Mouse (Mus musculus): ENCODE results near the gene Dnajc16. TPM values are rescaled to one million over a fixed set of nuclear protein-coding genes. Genes with fewer than 3 reads are reported as not detected.

Gene Dnajc16
- polyA plus RNA-seq, 1 experiment from 2014 or later, result 3.7 TPM

DNA sequence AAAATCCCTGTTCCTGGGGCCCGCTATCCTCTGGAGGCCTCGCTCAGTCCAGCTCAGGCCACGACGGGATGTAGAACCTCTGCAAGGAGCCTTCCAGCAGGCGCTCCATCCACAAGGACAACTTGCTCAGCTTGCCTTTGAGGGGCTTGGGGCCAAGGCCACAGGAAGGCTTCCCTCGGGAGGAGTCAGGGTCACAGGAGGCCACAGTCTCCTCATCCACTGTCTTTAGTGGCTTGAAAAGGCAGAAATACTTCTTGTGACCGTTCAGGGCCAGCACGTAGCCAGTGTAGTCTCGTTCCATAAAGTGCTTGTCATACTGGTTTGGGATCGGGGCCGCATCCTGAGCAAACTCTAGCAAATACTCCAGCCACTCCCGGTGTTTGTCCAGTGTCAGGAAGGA, 27.3 kb downstream of the Dnajc16 start:
- DNase-seq (ENCODE audit: low spot score) (no peak), ATAC-seq (no peak)
- no peak overlapping the region for H3K4me2 ChIP-seq (replicated peaks; ENCODE audit: low read depth, low read length)
- H3K27ac ChIP-seq (ENCODE audit: low read length), result no peak overlapping the region
- H3K9ac ChIP-seq (replicated peaks; ENCODE audit: low read depth), result no peak overlapping the region
- no peaks in the 10 kb centered on the region for H3K9me3 ChIP-seq (ENCODE audit: low read length)
- 66% methylated on average over 12 of the region's 12 CpGs for WGBS
- no peaks in the 10 kb centered on the region for H3K27me3 ChIP-seq (replicated peaks; ENCODE audit: insufficient read depth, low read length)
- no peak overlapping the region for H3K4me3 ChIP-seq (ENCODE audit: low read depth, low read length)
- TF ChIP-seq CTCF (IDR thresholded peaks at IDR 0.05) (no peak), EP300 (IDR thresholded peaks at IDR 0.05) (no peak)
- peaks cover 24% of the 10 kb centered on the region; the same call in 1 of the 2 replicates for H3K36me3 ChIP-seq (ENCODE audit: insufficient read depth, low read length)
- 0 out of 2 replicates have a peak, but pooled peaks cover 4% of the 10 kb centered on the region for H3K4me1 ChIP-seq (ENCODE audit: insufficient read depth, low read depth, low read length)

DNA sequence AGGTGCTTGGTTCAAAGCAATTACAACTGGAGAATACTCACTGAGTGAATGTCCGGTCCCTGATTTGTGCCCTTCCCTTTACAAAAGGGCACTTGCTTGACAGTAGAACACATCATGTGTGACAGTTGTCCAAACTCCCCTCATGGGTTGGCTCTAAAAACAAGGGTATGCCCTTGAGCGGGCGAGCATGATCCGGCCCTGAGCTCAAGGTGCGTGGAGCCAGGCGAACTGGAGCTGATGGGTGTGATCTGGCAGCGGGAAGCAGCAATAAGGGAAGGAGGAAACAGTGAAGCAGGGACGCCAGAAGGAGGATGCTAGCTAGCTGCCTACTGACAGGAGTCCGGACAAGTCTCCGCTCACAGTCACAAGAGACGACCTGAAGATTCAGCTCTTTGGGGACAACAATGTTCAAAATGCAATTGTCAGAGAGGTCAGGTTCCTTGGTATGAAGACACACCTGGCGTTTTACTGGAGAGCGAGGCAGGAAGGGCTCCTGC, 28.6 kb downstream of the Dnajc16 start:
- ATAC-seq (no peak), DNase-seq (ENCODE audit: low spot score) (no peak)
- H3K27me3 ChIP-seq (replicated peaks; ENCODE audit: insufficient read depth, low read length), result no peaks in the 10 kb centered on the region
- H3K4me2 ChIP-seq (replicated peaks; ENCODE audit: low read depth, low read length), result no peak overlapping the region
- H3K4me3 ChIP-seq (ENCODE audit: low read depth, low read length), result no peak overlapping the region
- no peak overlapping the region for H3K9ac ChIP-seq (replicated peaks; ENCODE audit: low read depth)
- H3K4me1 ChIP-seq (ENCODE audit: insufficient read depth, low read depth, low read length), result 0 out of 2 replicates have a peak, but pooled peaks cover 4% of the 10 kb centered on the region
- H3K27ac ChIP-seq (ENCODE audit: low read length), result no peak overlapping the region
- 92% methylated on average over 13 of the region's 13 CpGs for WGBS
- no peak for TF ChIP-seq CTCF (IDR thresholded peaks at IDR 0.05)
- no peak for TF ChIP-seq EP300 (IDR thresholded peaks at IDR 0.05)
- H3K36me3 ChIP-seq (ENCODE audit: insufficient read depth, low read length), result peaks cover 24% of the 10 kb centered on the region; the same call in 1 of the 2 replicates
- H3K9me3 ChIP-seq (ENCODE audit: low read length), result no peaks in the 10 kb centered on the region

- no peak for DNase-seq (ENCODE audit: low spot score)
- Histone ChIP-seq H3K9ac (replicated peaks; ENCODE audit: low read depth) (no peak overlapping the region), H3K4me1 (ENCODE audit: insufficient read depth, low read depth, low read length) (no peaks in the 10 kb centered on the region), H3K9me3 (ENCODE audit: low read length) (no peaks in the 10 kb centered on the region), H3K27ac (ENCODE audit: low read length) (no peak overlapping the region), H3K4me2 (replicated peaks; ENCODE audit: low read depth, low read length) (no peak overlapping the region), H3K36me3 (ENCODE audit: insufficient read depth, low read length) (peaks cover 24% of the 10 kb centered on the region; the same call in 1 of the 2 replicates), H3K27me3 (replicated peaks; ENCODE audit: insufficient read depth, low read length) (no peaks in the 10 kb centered on the region), H3K4me3 (ENCODE audit: low read depth, low read length) (no peak overlapping the region)
- WGBS, result 77% methylated on average over 4 of the region's 4 CpGs
- ATAC-seq, result no peak
- TF ChIP-seq EP300 (IDR thresholded peaks at IDR 0.05) (no peak), CTCF (IDR thresholded peaks at IDR 0.05) (no peak)
Observed at GRCm38 (mm10) chr4:141760942-141761341, 29.8 kb downstream of the Dnajc16 start.

- TF ChIP-seq CTCF (IDR thresholded peaks at IDR 0.05) (no peak), EP300 (IDR thresholded peaks at IDR 0.05) (no peak)
- H3K9ac ChIP-seq (replicated peaks; ENCODE audit: low read depth), result no peak overlapping the region
- H3K4me2 ChIP-seq (replicated peaks; ENCODE audit: low read depth, low read length), result no peak overlapping the region
- H3K4me3 ChIP-seq (ENCODE audit: low read depth, low read length), result no peak overlapping the region
- 59% methylated on average over 6 of the region's 6 CpGs for WGBS
- H3K36me3 ChIP-seq (ENCODE audit: insufficient read depth, low read length), result peaks cover 24% of the 10 kb centered on the region; the same call in 1 of the 2 replicates
- no peak for DNase-seq (ENCODE audit: low spot score)
- H3K27me3 ChIP-seq (replicated peaks; ENCODE audit: insufficient read depth, low read length), result no peaks in the 10 kb centered on the region
- H3K9me3 ChIP-seq (ENCODE audit: low read length), result no peaks in the 10 kb centered on the region
- H3K27ac ChIP-seq (ENCODE audit: low read length), result no peak overlapping the region
- no peaks in the 10 kb centered on the region for H3K4me1 ChIP-seq (ENCODE audit: insufficient read depth, low read depth, low read length)
- ATAC-seq, result no peak
Observed at GRCm38 (mm10) chr4:141758874-141759542, 31.7 kb downstream of the Dnajc16 start.

- TF ChIP-seq EP300 (IDR thresholded peaks at IDR 0.05) (no peak), CTCF (IDR thresholded peaks at IDR 0.05) (no peak)
- no peak for DNase-seq (ENCODE audit: low spot score)
- ATAC-seq, result no peak
- no peak overlapping the region for H3K27ac ChIP-seq (ENCODE audit: low read length)
- peaks cover 12% of the 10 kb centered on the region; the same call in 1 of the 2 replicates for H3K36me3 ChIP-seq (ENCODE audit: insufficient read depth, low read length)
- H3K9ac ChIP-seq (replicated peaks; ENCODE audit: low read depth), result no peak overlapping the region
- no peaks in the 10 kb centered on the region for H3K27me3 ChIP-seq (replicated peaks; ENCODE audit: insufficient read depth, low read length)
- H3K4me3 ChIP-seq (ENCODE audit: low read depth, low read length), result no peak overlapping the region
- no peaks in the 10 kb centered on the region for H3K9me3 ChIP-seq (ENCODE audit: low read length)
- H3K4me1 ChIP-seq (ENCODE audit: insufficient read depth, low read depth, low read length), result no peaks in the 10 kb centered on the region
- H3K4me2 ChIP-seq (replicated peaks; ENCODE audit: low read depth, low read length), result no peak overlapping the region
- 85% methylated on average over 3 of the region's 3 CpGs for WGBS
Observed at GRCm38 (mm10) chr4:141757124-141757523, 33.6 kb downstream of the Dnajc16 start.

DNA sequence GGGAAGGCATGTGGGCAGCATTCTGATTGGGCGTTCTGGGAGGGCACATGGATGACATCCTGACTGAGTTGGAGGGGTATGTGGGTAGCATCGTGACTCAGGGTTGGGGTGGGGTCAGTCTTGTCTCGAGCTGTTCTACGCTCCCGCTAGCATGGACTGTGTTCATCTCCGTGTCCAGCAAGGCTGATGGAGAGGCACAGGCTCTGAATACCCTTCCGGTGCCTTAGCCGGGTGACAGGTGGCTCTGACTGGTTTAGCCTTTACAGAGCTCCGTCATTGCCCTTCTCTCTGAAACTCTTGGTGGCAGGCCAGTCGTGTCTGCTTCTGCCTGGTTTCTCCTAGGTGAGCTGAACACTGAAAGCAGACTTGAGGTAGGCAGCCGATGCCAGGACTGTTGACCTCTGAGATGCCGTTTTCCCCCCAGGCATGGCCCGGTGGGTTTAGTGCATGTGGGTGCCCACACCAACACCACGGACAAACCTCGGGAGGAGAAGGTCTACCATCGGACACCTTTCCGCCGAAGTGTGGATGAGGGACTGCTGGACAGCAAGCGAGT, 35.3 kb downstream of the Dnajc16 start:
- DNase-seq (ENCODE audit: low spot score) (no peak), ATAC-seq (no peak)
- Histone ChIP-seq H3K4me2 (replicated peaks; ENCODE audit: low read depth, low read length) (no peak overlapping the region), H3K9ac (replicated peaks; ENCODE audit: low read depth) (no peak overlapping the region), H3K36me3 (ENCODE audit: insufficient read depth, low read length) (no peaks in the 10 kb centered on the region), H3K9me3 (ENCODE audit: low read length) (no peaks in the 10 kb centered on the region), H3K27me3 (replicated peaks; ENCODE audit: insufficient read depth, low read length) (no peaks in the 10 kb centered on the region), H3K4me1 (ENCODE audit: insufficient read depth, low read depth, low read length) (no peaks in the 10 kb centered on the region), H3K4me3 (ENCODE audit: low read depth, low read length) (no peak overlapping the region), H3K27ac (ENCODE audit: low read length) (no peak overlapping the region)
- 83% methylated on average over 19 of the region's 19 CpGs for WGBS
- TF ChIP-seq EP300 (IDR thresholded peaks at IDR 0.05) (no peak), CTCF (IDR thresholded peaks at IDR 0.05) (no peak)
